Mouse (Mus musculus): ENCODE data around the gene Mtif2. TPM values are rescaled to one million over a fixed set of nuclear protein-coding genes. Genes with fewer than 3 reads are reported as not detected.

The Mtif2 gene
- polyA plus RNA-seq (2017; shearing (Covaris generic)), result 18.9 TPM

DNA sequence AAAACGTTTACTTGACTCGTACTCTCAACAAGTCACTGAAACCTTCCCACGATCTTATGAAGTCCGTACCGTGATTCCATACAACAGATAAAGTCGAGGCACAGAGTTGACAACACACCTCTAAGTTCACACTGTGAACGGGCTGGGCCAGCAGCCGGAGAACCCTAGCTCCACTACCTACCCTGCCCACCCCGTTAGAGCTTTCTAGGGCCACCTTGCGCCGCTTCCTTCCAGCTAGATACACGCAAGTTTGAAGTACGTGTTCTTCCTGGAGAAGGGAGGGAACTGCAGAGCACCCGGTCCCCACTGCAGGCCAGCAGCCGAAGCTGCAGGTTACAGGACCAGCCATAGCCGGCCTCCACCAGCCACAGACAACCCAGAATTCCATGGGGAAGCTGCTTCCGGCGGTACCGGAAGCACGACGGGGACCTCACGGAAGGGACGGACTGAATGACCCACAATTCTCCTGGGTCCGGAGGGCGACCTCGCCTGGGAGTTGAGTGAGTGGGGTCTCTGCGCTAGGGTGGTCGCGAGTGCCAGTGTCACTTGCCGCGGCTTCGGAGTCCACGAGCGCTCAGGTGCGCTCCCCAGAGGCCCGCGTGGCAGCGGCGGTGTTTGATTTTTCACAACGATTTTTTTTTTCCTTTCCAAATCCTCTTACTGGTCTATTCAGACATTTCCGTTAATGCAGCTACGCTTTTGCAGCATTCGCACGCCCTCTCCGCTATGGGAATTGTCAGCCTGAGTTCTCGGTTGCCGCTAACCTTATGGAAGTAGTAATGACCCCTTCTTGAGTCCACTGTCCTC lies at the start of gene Mtif2:
Gene Mtif2, plus strand, starts transcription at position 421 of the 807 bp plus-strand sequence.

DNA sequence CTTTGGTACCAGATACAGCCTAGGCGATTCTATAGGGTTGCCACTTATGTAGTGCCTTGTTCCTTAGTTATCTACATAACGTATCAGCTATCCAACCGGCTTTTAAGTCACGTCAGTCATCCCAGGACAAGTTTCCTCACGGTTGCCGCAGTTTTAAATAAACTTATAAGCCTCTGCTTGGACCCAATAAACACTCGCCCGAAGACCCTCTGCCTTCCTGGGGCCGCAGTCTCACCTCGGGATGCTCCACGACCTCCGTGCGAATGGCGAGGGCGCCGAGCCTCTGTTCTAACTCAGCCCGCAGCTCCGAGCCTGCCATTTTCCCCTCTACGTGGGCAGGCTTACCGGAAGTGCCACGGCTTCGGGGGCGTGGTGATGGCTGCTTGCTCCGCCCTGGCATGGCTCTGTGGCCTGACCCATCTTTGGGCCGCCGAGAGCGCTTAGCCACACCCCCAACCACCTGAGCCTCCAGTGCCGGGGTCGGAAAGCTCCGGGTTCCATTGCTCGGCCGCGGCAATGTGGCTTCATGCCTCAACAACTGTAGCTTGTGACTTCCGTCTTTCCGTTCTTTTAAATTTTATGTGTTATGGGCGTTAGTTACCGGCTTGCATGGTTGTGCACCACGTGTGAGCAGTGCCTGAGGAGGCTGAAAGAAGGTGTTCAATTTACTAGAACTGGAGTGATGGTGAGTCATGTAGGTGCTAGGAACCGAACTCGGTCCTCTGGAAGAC lies 11.4 kb upstream of the Mtif2 start, which contains the start of gene Prorsd1:
Gene Prorsd1, minus strand, starts transcription at position 352 of the 731 bp plus-strand sequence.

DNA sequence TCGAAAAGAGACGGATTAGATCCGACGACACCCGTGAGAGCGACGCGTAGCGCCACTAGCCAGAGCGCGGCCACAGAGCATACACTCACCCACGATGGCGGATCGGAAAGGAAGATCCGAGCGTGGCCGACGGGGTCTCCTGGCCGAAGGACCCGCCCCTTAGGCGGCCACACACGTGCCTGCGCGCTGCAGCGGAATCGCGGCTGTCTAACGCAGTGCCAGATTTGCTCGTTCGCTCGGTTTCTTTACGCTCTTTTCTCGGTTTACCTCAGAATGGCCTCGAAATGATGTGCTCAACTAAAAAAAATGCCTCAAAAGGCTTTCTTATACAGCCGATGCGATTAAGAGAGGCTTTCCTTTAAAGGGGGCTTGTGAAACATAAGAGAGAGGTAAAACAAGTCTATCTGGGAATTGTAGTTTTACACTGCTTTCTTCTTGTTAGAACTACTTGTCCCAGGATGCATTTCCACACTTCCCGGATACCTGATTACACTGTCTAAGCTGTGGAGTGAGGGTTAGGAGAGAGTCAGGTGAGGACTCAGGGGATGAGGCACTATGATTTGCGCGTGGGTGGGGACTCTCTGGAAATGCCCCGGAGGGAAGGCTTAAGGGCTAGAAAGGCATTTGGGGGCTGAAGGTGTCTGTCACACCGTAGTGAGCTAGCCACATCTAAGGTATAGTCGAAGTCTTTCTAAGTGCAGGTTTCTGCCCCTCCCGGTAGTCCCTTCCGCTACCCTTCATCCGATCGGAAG lies 21.7 kb downstream of the Mtif2 start, which contains the start of the genes Clhc1 and Rps27a:
Gene Clhc1, plus strand, starts transcription at position 199 of the 752 bp plus-strand sequence.
Gene Rps27a, minus strand, starts transcription at position 358 of the 752 bp plus-strand sequence.

Other genes with a start within 250 kb of the Mtif2 start
- gene Ccdc88a, start 152.8 kb upstream of the Mtif2 start, polyA plus RNA-seq (2017; shearing (Covaris generic)), result 0.56 TPM
- 18.8 TPM for gene Prorsd1, start 11.4 kb upstream of the Mtif2 start, polyA plus RNA-seq (2017; shearing (Covaris generic))
- gene Clhc1, start 21.5 kb downstream of the Mtif2 start, polyA plus RNA-seq (2017; shearing (Covaris generic)), result 0.55 TPM
- gene Rps27a, start 21.7 kb downstream of the Mtif2 start, polyA plus RNA-seq (2017; shearing (Covaris generic)), result 397 TPM
- 21.0 TPM for gene Rtn4, start 166.5 kb downstream of the Mtif2 start, polyA plus RNA-seq (2017; shearing (Covaris generic))